Mouse (Mus musculus) urinary bladder, postnatal 4 days (tissue): Measurements from ENCODE around the gene Cd5l.

Source experiments
- DNase-seq, 2 experiments: peaks; one replicate each; pipeline ENCODE4 v3.0.0; 2021 to 2022; ENCODE audit warnings: low spot score in 2 of 2

The Cd5l gene

GRCm38 (mm10) chr3:87408171-87408570 lies 50.5 kb downstream of the Cd5l start:
- DNase-seq: no peak

GRCm38 (mm10) chr3:87409196-87409935 lies 51.7 kb downstream of the Cd5l start:
- no peak for DNase-seq

- no peak for DNase-seq
Observed at GRCm38 (mm10) chr3:87410605-87411004, 52.9 kb downstream of the Cd5l start.

GRCm38 (mm10) chr3:87411150-87411549 lies 53.5 kb downstream of the Cd5l start:
- DNase-seq: peak; percentile 37 to 64

- no peak for DNase-seq
Observed at GRCm38 (mm10) chr3:87420645-87421044, 63.0 kb downstream of the Cd5l start.
